Mouse (Mus musculus): ENCODE results near the gene Hsp90ab1. TPM values are rescaled to one million over a fixed set of nuclear protein-coding genes. Genes with fewer than 3 reads are reported as not detected.

The Hsp90ab1 gene
- polyA plus RNA-seq, 1 experiment from 2014 or later, result 1,475 TPM

GRCm38 (mm10) chr17:45592606-45593431, 19.7 kb upstream of the Hsp90ab1 start:
- H3K4me1 ChIP-seq (ENCODE audit: control insufficient read depth, insufficient read depth, low read length), result peaks cover 48% of the 10 kb centered on the region
- H3K27ac ChIP-seq (ENCODE audit: low read length), result peak overlapping the region; percentile 41
- WGBS, result 52% methylated on average over 8 of the region's 8 CpGs
- no peaks in the 10 kb centered on the region for H3K27me3 ChIP-seq (replicated peaks; ENCODE audit: control insufficient read depth, insufficient read depth, low read length)
- H3K9me3 ChIP-seq (ENCODE audit: control insufficient read depth, low read length), result no peaks in the 10 kb centered on the region
- peak overlapping the region; percentile 30 for H3K4me2 ChIP-seq (ENCODE audit: low read depth, low read length)
- no peak for ATAC-seq
- H3K36me3 ChIP-seq (ENCODE audit: control insufficient read depth, insufficient read depth, low read length), result peaks cover 4% of the 10 kb centered on the region; the same call in 1 of the 2 replicates
- 0 out of 2 replicates have a peak overlapping the region, but pooled peaks have one; percentile 10 for H3K4me3 ChIP-seq (ENCODE audit: low read length)
- peak overlapping the region; percentile 51; the same call in 1 of the 2 replicates for H3K9ac ChIP-seq (ENCODE audit: low read depth, low read length)

- Histone ChIP-seq H3K4me2 (ENCODE audit: low read depth, low read length) (peak overlapping the region; percentile 16; the same call in 1 of the 2 replicates), H3K27me3 (replicated peaks; ENCODE audit: control insufficient read depth, insufficient read depth, low read length) (no peaks in the 10 kb centered on the region), H3K9me3 (ENCODE audit: control insufficient read depth, low read length) (no peaks in the 10 kb centered on the region), H3K4me3 (ENCODE audit: low read length) (no peak overlapping the region), H3K9ac (ENCODE audit: low read depth, low read length) (peak overlapping the region; percentile 48), H3K36me3 (ENCODE audit: control insufficient read depth, insufficient read depth, low read length) (peaks cover 4% of the 10 kb centered on the region; the same call in 1 of the 2 replicates), H3K4me1 (ENCODE audit: control insufficient read depth, insufficient read depth, low read length) (peaks cover 46% of the 10 kb centered on the region), H3K27ac (ENCODE audit: low read length) (peak overlapping the region; percentile 41; the same call in 1 of the 2 replicates)
- 54% methylated on average over 16 of the region's 16 CpGs for WGBS
- no peak for ATAC-seq
Measured at GRCm38 (mm10) chr17:45591701-45592605, 18.9 kb upstream of the Hsp90ab1 start.

- Histone ChIP-seq H3K4me3 (ENCODE audit: low read length) (no peak overlapping the region), H3K9ac (ENCODE audit: low read depth, low read length) (no peak overlapping the region), H3K4me1 (ENCODE audit: control insufficient read depth, insufficient read depth, low read length) (peaks cover 40% of the 10 kb centered on the region), H3K36me3 (ENCODE audit: control insufficient read depth, insufficient read depth, low read length) (peaks cover 4% of the 10 kb centered on the region), H3K4me2 (ENCODE audit: low read depth, low read length) (no peak overlapping the region), H3K27ac (ENCODE audit: low read length) (no peak overlapping the region), H3K27me3 (replicated peaks; ENCODE audit: control insufficient read depth, insufficient read depth, low read length) (no peaks in the 10 kb centered on the region), H3K9me3 (ENCODE audit: control insufficient read depth, low read length) (no peaks in the 10 kb centered on the region)
- WGBS, result 77% methylated on average over 6 of the region's 6 CpGs
- no peak for ATAC-seq
Measured at GRCm38 (mm10) chr17:45590410-45590809, 17.3 kb upstream of the Hsp90ab1 start.

GRCm38 (mm10) chr17:45589844-45590243, 16.8 kb upstream of the Hsp90ab1 start:
- Histone ChIP-seq H3K9ac (ENCODE audit: low read depth, low read length) (no peak overlapping the region), H3K27ac (ENCODE audit: low read length) (no peak overlapping the region), H3K36me3 (ENCODE audit: control insufficient read depth, insufficient read depth, low read length) (peaks cover 4% of the 10 kb centered on the region), H3K4me3 (ENCODE audit: low read length) (no peak overlapping the region), H3K4me1 (ENCODE audit: control insufficient read depth, insufficient read depth, low read length) (peaks cover 42% of the 10 kb centered on the region), H3K27me3 (replicated peaks; ENCODE audit: control insufficient read depth, insufficient read depth, low read length) (no peaks in the 10 kb centered on the region), H3K9me3 (ENCODE audit: control insufficient read depth, low read length) (no peaks in the 10 kb centered on the region), H3K4me2 (ENCODE audit: low read depth, low read length) (no peak overlapping the region)
- 94% methylated on average over 8 of the region's 8 CpGs for WGBS
- no peak for ATAC-seq

- H3K4me3 ChIP-seq (ENCODE audit: low read length), result no peak overlapping the region
- no peak for ATAC-seq
- 95% methylated on average over 7 of the region's 7 CpGs for WGBS
- H3K9me3 ChIP-seq (ENCODE audit: control insufficient read depth, low read length), result no peaks in the 10 kb centered on the region
- H3K27ac ChIP-seq (ENCODE audit: low read length), result no peak overlapping the region
- peaks cover 4% of the 10 kb centered on the region for H3K36me3 ChIP-seq (ENCODE audit: control insufficient read depth, insufficient read depth, low read length)
- no peak overlapping the region for H3K4me2 ChIP-seq (ENCODE audit: low read depth, low read length)
- peaks cover 42% of the 10 kb centered on the region for H3K4me1 ChIP-seq (ENCODE audit: control insufficient read depth, insufficient read depth, low read length)
- no peaks in the 10 kb centered on the region for H3K27me3 ChIP-seq (replicated peaks; ENCODE audit: control insufficient read depth, insufficient read depth, low read length)
- H3K9ac ChIP-seq (ENCODE audit: low read depth, low read length), result no peak overlapping the region
Measured at GRCm38 (mm10) chr17:45589236-45589635, 16.2 kb upstream of the Hsp90ab1 start.

GRCm38 (mm10) chr17:45588370-45588769, 15.3 kb upstream of the Hsp90ab1 start:
- ATAC-seq, result no peak
- H3K27me3 ChIP-seq (replicated peaks; ENCODE audit: control insufficient read depth, insufficient read depth, low read length), result no peaks in the 10 kb centered on the region
- H3K9ac ChIP-seq (ENCODE audit: low read depth, low read length), result no peak overlapping the region
- no peak overlapping the region for H3K27ac ChIP-seq (ENCODE audit: low read length)
- no peak overlapping the region for H3K4me3 ChIP-seq (ENCODE audit: low read length)
- peaks cover 4% of the 10 kb centered on the region for H3K36me3 ChIP-seq (ENCODE audit: control insufficient read depth, insufficient read depth, low read length)
- no peaks in the 10 kb centered on the region for H3K9me3 ChIP-seq (ENCODE audit: control insufficient read depth, low read length)
- H3K4me1 ChIP-seq (ENCODE audit: control insufficient read depth, insufficient read depth, low read length), result peaks cover 35% of the 10 kb centered on the region
- WGBS, result 89% methylated on average over 7 of the region's 7 CpGs
- H3K4me2 ChIP-seq (ENCODE audit: low read depth, low read length), result no peak overlapping the region

GRCm38 (mm10) chr17:45586449-45586837, 13.4 kb upstream of the Hsp90ab1 start:
- 95% methylated on average over 3 of the region's 3 CpGs for WGBS

GRCm38 (mm10) chr17:45585725-45586448, 12.8 kb upstream of the Hsp90ab1 start:
- WGBS, result 67% methylated on average over 23 of the region's 23 CpGs
- ATAC-seq, result no peak
- Histone ChIP-seq H3K27me3 (replicated peaks; ENCODE audit: control insufficient read depth, insufficient read depth, low read length) (no peaks in the 10 kb centered on the region), H3K9ac (ENCODE audit: low read depth, low read length) (peak overlapping the region; percentile 50; the same call in 1 of the 2 replicates), H3K4me2 (ENCODE audit: low read depth, low read length) (no peak overlapping the region), H3K4me1 (ENCODE audit: control insufficient read depth, insufficient read depth, low read length) (peaks cover 23% of the 10 kb centered on the region), H3K9me3 (ENCODE audit: control insufficient read depth, low read length) (no peaks in the 10 kb centered on the region), H3K4me3 (ENCODE audit: low read length) (no peak overlapping the region), H3K27ac (ENCODE audit: low read length) (peak overlapping the region; percentile 88), H3K36me3 (ENCODE audit: control insufficient read depth, insufficient read depth, low read length) (peaks cover 4% of the 10 kb centered on the region)

More at GRCm38 (mm10) chr17:45586449-45586837, 13.4 kb upstream of the Hsp90ab1 start:
- Histone ChIP-seq H3K36me3 (ENCODE audit: control insufficient read depth, insufficient read depth, low read length) (peaks cover 4% of the 10 kb centered on the region), H3K27me3 (replicated peaks; ENCODE audit: control insufficient read depth, insufficient read depth, low read length) (no peaks in the 10 kb centered on the region), H3K9me3 (ENCODE audit: control insufficient read depth, low read length) (no peaks in the 10 kb centered on the region), H3K4me1 (ENCODE audit: control insufficient read depth, insufficient read depth, low read length) (peaks cover 19% of the 10 kb centered on the region), H3K27ac (ENCODE audit: low read length) (no peak overlapping the region), H3K9ac (ENCODE audit: low read depth, low read length) (no peak overlapping the region), H3K4me3 (ENCODE audit: low read length) (no peak overlapping the region), H3K4me2 (ENCODE audit: low read depth, low read length) (no peak overlapping the region)
- no peak for ATAC-seq

Data from intestine, embryonic 16.5 days (tissue).